Mouse (Mus musculus) hindbrain, postnatal 0 days (tissue): ENCODE data around the gene Nek10. TPM values are rescaled to one million over a fixed set of nuclear protein-coding genes. Genes with fewer than 3 reads are reported as not detected.
"Not testable (repeated sequence)": the region's sequence is repeated elsewhere in the genome, so short reads cannot be mapped to it uniquely, and the experiment has no call there.

Source experiments
- ATAC-seq: fragments of 200-750 bp; cut with Nextera tagmentation; 2 replicates; pipeline ENCODE4 v1.8.0; 2017; ENCODE audit warnings: mild to moderate bottlenecking, moderate TSS enrichment, moderate library complexity
- DNase-seq: peaks from one replicate; pipeline ENCODE4 v3.0.0-alpha.2; 2015; ENCODE audit warnings: low spot score
- H3K27ac ChIP-seq: fragments of 300-500 bp; sonication (generic); 2 replicates; pipeline ENCODE4 v1.5.1; 2014; ENCODE audit warnings: mild to moderate bottlenecking
- H3K27me3 ChIP-seq: fragments of 300-500 bp; sonication (generic); 2 replicates; pipeline ENCODE4 v1.6.1; 2014; ENCODE audit warnings: low read length, mixed read lengths; ENCODE audit not compliant: insufficient read depth
- H3K36me3 ChIP-seq: fragments of 300-500 bp; sonication (generic); 2 replicates; pipeline ENCODE4 v1.6.1; 2014; ENCODE audit warnings: low read length, mixed read lengths; ENCODE audit not compliant: insufficient read depth
- H3K4me1 ChIP-seq: fragments of 300-500 bp; sonication (generic); 2 replicates; pipeline ENCODE4 v1.6.1; 2014; ENCODE audit warnings: antibody characterized with exemption, low read length, mixed read lengths; ENCODE audit not compliant: insufficient read depth
- H3K4me2 ChIP-seq: fragments of 300-500 bp; sonication (generic); 2 replicates; pipeline ENCODE4 v1.6.1; 2014; ENCODE audit warnings: low read depth, mild to moderate bottlenecking, low read length, moderate library complexity, mixed read lengths
- H3K4me3 ChIP-seq: fragments of 300-500 bp; sonication (generic); 2 replicates; pipeline ENCODE4 v1.5.1; 2014; ENCODE audit warnings: low read length
- H3K9ac ChIP-seq: fragments of 300-500 bp; sonication (generic); replicated peaks from 2 replicates; pipeline ENCODE4 v1.6.1; 2014; ENCODE audit warnings: mild to moderate bottlenecking, low read length, moderate library complexity, mixed read lengths
- H3K9me3 ChIP-seq: fragments of 300-500 bp; sonication (generic); 2 replicates; pipeline ENCODE4 v1.6.1; 2016; ENCODE audit warnings: low read length, mixed read lengths
- CTCF ChIP-seq: IDR thresholded peaks from 2 replicates; pipeline ENCODE4 v1.5.1; 2016; ENCODE audit warnings: antibody characterized with exemption, control low read depth, low read depth
- WGBS: fragments of 180-500 bp; shearing (Covaris S2); extraction: QIAGEN DNeasy Blood & Tissue Kit; methylation state at CpG from one replicate; pipeline ENCODE4 v1.1.7; 2014; 5-methylcytosine and 5-hydroxymethylcytosine counted together
- polyA plus RNA-seq: library from polyadenylated mRNA; unstranded; fragments of >200 nt; fragmentation: Nextera tagmentation; extraction: Ambion mirVana; gene quantifications from 2 replicates; pipeline ENCODE4 v1.2.1, GENCODE M21; 2015
- total RNA-seq: library from RNA; depleted of rRNA; stranded (reverse); fragments of >200 nt; gene quantifications from 2 replicates; pipeline ENCODE4 v1.2.3, GENCODE M21; 2014; rRNA removed

Gene Nek10
- total RNA-seq (0.07 and 0.68 TPM in 2 replicates), polyA plus RNA-seq (0.09 and 0.13 TPM in 2 replicates)

DNA sequence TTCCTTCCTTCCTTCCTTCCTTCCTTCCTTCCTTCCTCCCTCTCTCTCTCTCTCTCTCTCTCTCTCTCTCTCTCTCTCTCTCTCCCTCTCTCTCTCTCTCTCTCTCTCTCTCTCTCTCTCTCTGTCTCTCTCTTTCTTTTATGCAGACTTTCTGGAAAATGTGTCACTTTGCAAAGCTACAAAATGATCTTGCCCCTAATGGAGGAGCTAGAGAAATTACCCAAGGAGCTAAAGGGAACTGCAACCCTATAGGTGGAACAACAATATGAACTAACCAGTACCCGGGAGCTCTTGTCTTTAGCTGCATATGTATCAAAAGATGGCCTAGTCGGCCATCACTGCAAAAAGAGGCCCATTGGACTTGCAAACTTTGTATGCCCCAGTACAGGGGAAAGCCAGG lies at the start of gene Nek10:
Gene Nek10, plus strand, starts transcription at position 301 of the 400 bp plus-strand sequence.
- not testable (repeated sequence) for H3K27ac ChIP-seq, ATAC-seq, H3K9me3 ChIP-seq, H3K9ac ChIP-seq, H3K4me1 ChIP-seq, DNase-seq, H3K36me3 ChIP-seq, H3K27me3 ChIP-seq
- H3K4me2 ChIP-seq = peak within 1 kb of the TSS; percentile 38
- WGBS = 50% methylated on average over 1 of the region's 2 CpGs
- peak within 1 kb of the TSS; percentile 7; the same call in 1 of the 2 replicates for H3K4me3 ChIP-seq

DNA sequence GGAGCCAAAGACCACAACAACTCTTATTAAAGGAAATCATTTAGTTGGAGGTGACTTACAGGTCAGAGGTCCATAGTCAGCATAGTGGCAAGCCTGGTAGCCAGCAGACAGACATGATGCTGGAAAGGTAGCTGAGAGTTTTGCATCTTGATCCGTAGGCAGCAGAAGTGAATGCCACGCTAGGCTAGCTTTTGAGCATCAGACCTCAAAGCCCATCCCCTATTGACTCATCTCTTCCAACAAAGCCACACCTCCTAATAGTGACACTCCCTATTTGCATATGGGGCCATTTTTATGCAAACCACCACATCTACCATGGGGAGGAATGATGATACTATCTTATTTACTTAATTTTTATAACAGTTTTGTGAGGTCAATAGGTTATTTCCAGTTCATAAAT lies 22.0 kb upstream of the Nek10 start:
- no peak for TF ChIP-seq CTCF
- H3K27me3 ChIP-seq = no peaks in the 10 kb centered on the region
- H3K36me3 ChIP-seq = peaks cover 10% of the 10 kb centered on the region; the same call in 1 of the 2 replicates
- 84% methylated on average over 2 of the region's 2 CpGs for WGBS
- no peaks in the 10 kb centered on the region for H3K4me1 ChIP-seq
- ATAC-seq (no peak), DNase-seq (no peak)
- no peak overlapping the region for H3K27ac ChIP-seq
- no peak overlapping the region for H3K4me2 ChIP-seq
- H3K9me3 ChIP-seq = no peaks in the 10 kb centered on the region
- H3K4me3 ChIP-seq = no peak overlapping the region
- no peak overlapping the region for H3K9ac ChIP-seq

DNA sequence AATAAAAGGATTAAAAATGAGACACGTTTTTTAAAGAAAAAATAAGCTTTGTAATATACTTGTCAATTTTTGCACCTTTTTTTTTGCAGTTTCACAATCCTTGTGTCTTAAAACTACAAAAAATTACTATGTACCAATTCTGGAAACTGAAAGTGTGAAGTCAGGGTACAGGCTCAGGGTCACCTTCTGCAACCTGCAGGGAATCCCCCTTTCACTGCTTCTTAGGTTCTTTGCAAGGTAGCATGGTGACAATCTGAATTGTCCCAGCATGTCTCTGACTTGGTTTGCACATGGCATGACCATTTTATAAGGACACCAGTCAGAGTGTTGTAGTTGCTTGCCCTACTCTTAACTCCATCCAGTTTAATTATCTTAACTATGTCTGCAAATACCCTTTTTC lies 19.0 kb upstream of the Nek10 start:
- no peak for TF ChIP-seq CTCF

DNA sequence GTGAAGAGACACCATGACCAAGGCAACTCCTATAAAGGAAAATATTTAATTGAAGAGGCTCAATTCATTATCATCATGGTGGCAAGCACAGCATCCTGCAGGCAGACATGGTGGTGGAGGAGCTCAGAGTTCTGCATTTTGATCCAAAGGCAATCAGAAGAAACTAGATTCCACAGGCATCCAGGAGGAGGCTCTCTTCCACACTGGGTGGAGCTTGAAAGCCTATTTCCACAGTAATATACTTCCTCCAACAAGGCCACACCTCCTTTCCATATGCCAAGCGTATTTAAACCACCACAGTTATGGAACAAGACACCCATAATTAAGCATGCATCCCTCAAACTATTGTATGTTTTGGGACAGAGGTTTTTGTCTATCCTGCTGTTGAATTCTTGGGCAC lies 16.2 kb upstream of the Nek10 start:
- DNase-seq (no peak), ATAC-seq (no peak)
- H3K27me3 ChIP-seq = no peaks in the 10 kb centered on the region
- peaks cover 7% of the 10 kb centered on the region; the same call in 1 of the 2 replicates for H3K36me3 ChIP-seq
- no peak overlapping the region for H3K4me3 ChIP-seq
- H3K9me3 ChIP-seq = no peaks in the 10 kb centered on the region
- no peak overlapping the region for H3K27ac ChIP-seq
- no peak overlapping the region for H3K9ac ChIP-seq
- WGBS = 89% methylated on average over 1 of the region's 1 CpGs
- no peak overlapping the region for H3K4me2 ChIP-seq
- H3K4me1 ChIP-seq = no peaks in the 10 kb centered on the region
- no peak for TF ChIP-seq CTCF

More for the DNA sequence above, 19.0 kb upstream of the Nek10 start:
- Histone ChIP-seq H3K4me3 (no peak overlapping the region), H3K36me3 (peaks cover 10% of the 10 kb centered on the region; the same call in 1 of the 2 replicates), H3K4me2 (no peak overlapping the region), H3K4me1 (no peaks in the 10 kb centered on the region), H3K27ac (no peak overlapping the region), H3K27me3 (no peaks in the 10 kb centered on the region), H3K9ac (no peak overlapping the region), H3K9me3 (no peaks in the 10 kb centered on the region)
- 96% methylated on average over 1 of the region's 1 CpGs for WGBS
- DNase-seq (no peak), ATAC-seq (no peak)

DNA sequence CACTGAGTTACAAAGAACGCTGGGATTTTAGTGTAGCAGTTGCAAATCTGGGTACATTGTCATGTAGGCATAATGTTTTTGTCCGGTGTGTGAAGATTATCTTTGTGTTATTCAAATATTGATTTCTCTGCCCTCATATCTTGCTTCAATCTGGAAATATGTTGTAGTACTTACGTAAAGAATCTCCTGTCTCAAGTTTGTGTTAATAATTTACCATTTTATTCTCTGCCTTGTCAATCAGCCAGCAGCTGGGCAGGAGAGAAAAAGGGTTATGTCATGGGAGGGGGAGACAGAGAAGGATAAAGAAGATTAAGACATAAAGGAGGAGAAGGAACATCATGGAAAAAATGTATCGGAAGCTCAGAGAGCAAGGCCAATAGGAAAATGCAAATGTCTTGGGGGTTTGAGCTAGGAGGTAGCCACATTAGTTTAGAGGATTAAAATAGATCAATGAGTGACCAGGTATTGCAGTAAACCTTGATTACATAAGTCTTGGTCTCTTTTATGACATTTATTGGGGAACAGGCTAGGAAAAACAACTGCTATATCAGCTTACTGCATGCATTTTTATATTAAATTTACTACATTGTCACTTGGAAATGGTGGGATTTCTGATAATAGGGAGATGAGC lies 13.3 kb upstream of the Nek10 start:
- Histone ChIP-seq H3K9me3 (no peaks in the 10 kb centered on the region), H3K4me2 (no peak overlapping the region), H3K36me3 (peaks cover 4% of the 10 kb centered on the region; the same call in 1 of the 2 replicates), H3K4me3 (no peak overlapping the region), H3K9ac (no peak overlapping the region), H3K27ac (no peak overlapping the region), H3K4me1 (no peaks in the 10 kb centered on the region), H3K27me3 (no peaks in the 10 kb centered on the region)
- ATAC-seq (no peak), DNase-seq (no peak)
- TF ChIP-seq CTCF = no peak
- 93% methylated on average over 4 of the region's 4 CpGs for WGBS

DNA sequence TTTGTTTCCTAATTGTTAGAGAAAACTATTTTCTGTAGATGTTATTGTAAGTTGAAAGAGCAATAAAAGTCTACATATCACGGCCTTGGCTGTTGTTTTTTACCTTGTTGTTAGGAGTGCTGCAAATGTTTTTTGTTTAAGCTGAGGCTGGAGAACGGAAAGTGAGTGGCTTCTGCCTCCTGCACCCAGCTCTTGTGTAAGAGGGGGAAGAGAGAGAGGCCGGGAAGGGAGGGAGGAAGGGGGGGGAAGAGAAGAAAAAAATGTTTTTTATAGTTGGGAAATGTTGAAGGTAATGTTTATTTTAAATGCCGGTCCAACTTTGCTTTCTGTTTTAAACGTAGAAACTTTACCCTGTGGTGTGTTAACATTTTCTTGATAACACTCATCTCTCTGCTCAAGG lies 3.4 kb upstream of the Nek10 start:
- DNase-seq = no peak
- Histone ChIP-seq H3K4me1 (no peaks in the 10 kb centered on the region), H3K4me2 (no peak overlapping the region), H3K9me3 (no peaks in the 10 kb centered on the region), H3K9ac (no peak overlapping the region), H3K36me3 (peaks cover 5% of the 10 kb centered on the region; the same call in 1 of the 2 replicates), H3K27me3 (no peaks in the 10 kb centered on the region), H3K27ac (no peak overlapping the region), H3K4me3 (no peak overlapping the region)
- TF ChIP-seq CTCF = no peak
- 82% methylated on average over 5 of the region's 5 CpGs for WGBS
- ATAC-seq = no peak

DNA sequence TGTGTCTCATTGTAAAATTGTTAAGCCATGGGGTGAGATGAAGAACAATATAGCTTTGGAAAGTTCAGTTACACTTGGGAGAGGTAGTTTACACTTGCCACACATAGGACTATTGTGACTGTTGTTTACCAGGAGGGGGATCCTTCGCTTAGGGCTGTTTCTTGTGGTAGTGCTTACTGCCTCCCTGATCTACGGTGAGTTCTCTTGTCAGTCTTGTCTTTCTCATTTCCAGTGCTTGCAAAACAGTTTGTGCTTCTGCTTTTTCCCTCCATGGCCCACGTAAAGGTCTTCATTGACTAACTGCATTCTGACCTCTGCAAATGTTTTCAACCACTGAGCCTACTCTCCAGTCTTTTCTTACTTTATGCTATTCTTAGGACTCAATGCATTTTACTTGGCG lies 2.9 kb upstream of the Nek10 start:
- Histone ChIP-seq H3K9ac (no peak overlapping the region), H3K27ac (no peak overlapping the region), H3K4me2 (no peak overlapping the region), H3K27me3 (no peaks in the 10 kb centered on the region), H3K9me3 (no peaks in the 10 kb centered on the region), H3K36me3 (peaks cover 5% of the 10 kb centered on the region; the same call in 1 of the 2 replicates), H3K4me3 (no peak overlapping the region), H3K4me1 (no peaks in the 10 kb centered on the region)
- DNase-seq (no peak), ATAC-seq (no peak)
- TF ChIP-seq CTCF = no peak
- WGBS = 94% methylated on average over 4 of the region's 4 CpGs
